Mouse (Mus musculus) CH12.LX (cell line): ENCODE results near the gene Rbms1. TPM values are rescaled to one million over a fixed set of nuclear protein-coding genes. Genes with fewer than 3 reads are reported as not detected.
A peak's percentile ranks its signal among the peaks of the same experiment; 100 is the strongest.

Source experiments
- DNase-seq: peaks from one replicate; pipeline ENCODE4 v3.0.0-alpha.2; 2013; ENCODE audit errors: extremely low read depth
- H3K27ac ChIP-seq: 2 replicates; pipeline ENCODE4 v1.5.1; 2012; ENCODE audit warnings: low read depth, mild to moderate bottlenecking, control low read depth, moderate library complexity; ENCODE audit not compliant: insufficient read depth
- H3K27me3 ChIP-seq: replicated peaks from 2 replicates; pipeline ENCODE3; 2012; ENCODE audit warnings: inconsistent platforms
- H3K36me3 ChIP-seq, 2 experiments: replicated peaks in 1 of 2; 2 replicates each; pipeline versions ENCODE3 to v1.6.1; 2012; ENCODE audit warnings: inconsistent platforms in 1 of 2, low read length in 1 of 2, mild to moderate bottlenecking in 1 of 2, mixed read lengths in 1 of 2, moderate library complexity in 1 of 2; ENCODE audit not compliant: control insufficient read depth in 1 of 2, insufficient read depth in 1 of 2
- H3K4me1 ChIP-seq, 2 experiments: 2 replicates each; pipeline ENCODE4 v1.6.1; 2012; ENCODE audit warnings: inconsistent platforms in 1 of 2, moderate library complexity in 1 of 2; ENCODE audit not compliant: insufficient read depth in 2 of 2, control insufficient read depth in 1 of 2
- H3K4me2 ChIP-seq: 2 replicates; pipeline ENCODE4 v1.6.1; 2012; ENCODE audit warnings: low read depth, mild to moderate bottlenecking, control low read depth; ENCODE audit not compliant: poor library complexity, insufficient read depth, severe bottlenecking
- H3K4me3 ChIP-seq, 3 experiments: fragments of 150-350 bp in 1 of 3; sonication (generic) in 1 of 3; replicated peaks in 1 of 3; 2 replicates each; pipeline versions ENCODE3 to v1.5.1; 2011 to 2012; ENCODE audit warnings: low read depth in 2 of 3, low read length in 2 of 3, mild to moderate bottlenecking in 2 of 3, moderate library complexity in 2 of 3, control low read depth in 1 of 3, improper control_type of control experiment in 1 of 3, inconsistent platforms in 1 of 3, mixed read lengths in 1 of 3; ENCODE audit not compliant: poor library complexity in 1 of 3
- H3K79me2 ChIP-seq: replicated peaks from 2 replicates; pipeline ENCODE4 v1.6.1; 2012; ENCODE audit warnings: mild to moderate bottlenecking, moderate library complexity; ENCODE audit not compliant: control insufficient read depth, poor library complexity, insufficient read depth, severe bottlenecking; ENCODE audit errors: extremely low read depth
- H3K9ac ChIP-seq: 2 replicates; pipeline ENCODE4 v1.6.1; 2012; ENCODE audit warnings: low read depth, mild to moderate bottlenecking, control low read depth, moderate library complexity; ENCODE audit not compliant: insufficient read depth
- H3K9me3 ChIP-seq: replicated peaks from 2 replicates; pipeline ENCODE3; 2012; ENCODE audit warnings: low read length, inconsistent platforms, mixed read lengths
- CHD2 ChIP-seq: IDR thresholded peaks from 2 replicates; pipeline ENCODE4 v1.6.1; 2011; ENCODE audit warnings: low read length, improper control_type of control experiment
- ETS1 ChIP-seq: conservative IDR thresholded peaks from 2 replicates; pipeline ENCODE4 v1.6.1; 2012; ENCODE audit warnings: low read depth, mild to moderate bottlenecking, inconsistent platforms, low read length, improper control_type of control experiment, moderate library complexity
- GABPA ChIP-seq: IDR thresholded peaks from 2 replicates; pipeline ENCODE4 v1.6.1; 2012; ENCODE audit warnings: low read depth, low read length, improper control_type of control experiment, inconsistent platforms; ENCODE audit not compliant: insufficient replicate concordance
- JUND ChIP-seq: conservative IDR thresholded peaks from 2 replicates; pipeline ENCODE4 v1.6.1; 2011; ENCODE audit warnings: low read depth, low read length, improper control_type of control experiment
- KAT2A ChIP-seq: IDR thresholded peaks from 2 replicates; pipeline ENCODE4 v1.6.1; 2012; ENCODE audit warnings: low read length, improper control_type of control experiment, inconsistent platforms; ENCODE audit not compliant: insufficient replicate concordance
- MEF2A ChIP-seq: IDR thresholded peaks from 2 replicates; pipeline ENCODE4 v1.6.1; 2014; ENCODE audit warnings: low read depth, mild to moderate bottlenecking, inconsistent platforms, low read length, improper control_type of control experiment, borderline replicate concordance
- MYC ChIP-seq: IDR thresholded peaks from 2 replicates; pipeline ENCODE4 v1.6.1; 2011; ENCODE audit warnings: low read depth, mild to moderate bottlenecking, improper control_type of control experiment, low read length
- NELFE ChIP-seq: IDR thresholded peaks from 2 replicates; pipeline ENCODE4 v1.6.1; 2011; ENCODE audit warnings: low read depth, low read length, improper control_type of control experiment
- POLR2A ChIP-seq: IDR thresholded peaks from 2 replicates; pipeline ENCODE4 v1.6.1; 2011; ENCODE audit warnings: low read depth, mild to moderate bottlenecking, improper control_type of control experiment, low read length
- POLR2AphosphoS2 ChIP-seq: IDR thresholded peaks from 2 replicates; pipeline ENCODE4 v1.6.1; 2011; ENCODE audit warnings: low read depth, low read length, improper control_type of control experiment
- RAD21 ChIP-seq: IDR thresholded peaks from 2 replicates; pipeline ENCODE4 v1.6.1; 2011; ENCODE audit warnings: low read depth, mild to moderate bottlenecking, low read length, improper control_type of control experiment, moderate library complexity
- RCOR1 ChIP-seq: conservative IDR thresholded peaks from 2 replicates; pipeline ENCODE4 v1.6.1; 2012; ENCODE audit warnings: low read depth, mild to moderate bottlenecking, inconsistent platforms, low read length, improper control_type of control experiment
- TBP ChIP-seq: conservative IDR thresholded peaks from 2 replicates; pipeline ENCODE4 v1.6.1; 2011; ENCODE audit warnings: low read depth, low read length, improper control_type of control experiment
- TCF12 ChIP-seq: IDR thresholded peaks from 2 replicates; pipeline ENCODE4 v1.6.1; 2014; ENCODE audit warnings: low read depth, mild to moderate bottlenecking, inconsistent platforms, low read length, improper control_type of control experiment
- UBTF ChIP-seq: IDR thresholded peaks from 2 replicates; pipeline ENCODE4 v1.6.1; 2012; ENCODE audit warnings: low read depth, mild to moderate bottlenecking, inconsistent platforms, low read length, improper control_type of control experiment, moderate library complexity
- USF2 ChIP-seq: conservative IDR thresholded peaks from 2 replicates; pipeline ENCODE4 v1.6.1; 2011; ENCODE audit warnings: low read depth, low read length, improper control_type of control experiment
- ZC3H11A ChIP-seq: IDR thresholded peaks from 2 replicates; pipeline ENCODE4 v1.6.1; 2012; ENCODE audit warnings: low read depth, mild to moderate bottlenecking, inconsistent platforms, low read length, improper control_type of control experiment
- ZNF384 ChIP-seq: IDR thresholded peaks from 2 replicates; pipeline ENCODE4 v1.6.1; 2012; ENCODE audit warnings: low read depth, low read length, improper control_type of control experiment, inconsistent platforms
- dilution Hi-C: fragments of 300-500 bp; cut with MboI; formaldehyde crosslinking; loops from 2 replicates; pipeline ENCODE4 v1.14.3; 2020; ENCODE audit warnings: low sequenced_read_pairs; ENCODE audit not compliant: extremely low pct_unique_long_range_greater_than_20kb, extremely low pct_ligation_motif_present
- in situ Hi-C: fragments of 300-500 bp; cut with MboI; formaldehyde crosslinking; loops from 3 replicates; pipeline ENCODE4 v1.14.3; 2019; ENCODE audit warnings: low sequenced_read_pairs, low pct_ligation_motif_present, low pct_unique_long_range_greater_than_20kb, mixed read lengths
- polyA plus RNA-seq: library from polyadenylated mRNA; unstranded; fragments of >175 nt; gene quantifications from 2 replicates; pipeline ENCODE4 v1.2.1, GENCODE M21; 2012; ENCODE audit warnings: low read depth; ENCODE audit not compliant: insufficient read length
- total RNA-seq, 2 experiments: library from RNA; depleted of rRNA; stranded (reverse); fragments of 300-350 nt in 1 of 2; fragments of >200 nt in 1 of 2; gene quantifications; 2 replicates each; pipeline ENCODE4 v1.2.3; 2012 to 2014

The Rbms1 gene
- total and polyA plus RNA-seq, 3 experiments, result 10.6 to 33.9 (median 12.6) TPM

DNA sequence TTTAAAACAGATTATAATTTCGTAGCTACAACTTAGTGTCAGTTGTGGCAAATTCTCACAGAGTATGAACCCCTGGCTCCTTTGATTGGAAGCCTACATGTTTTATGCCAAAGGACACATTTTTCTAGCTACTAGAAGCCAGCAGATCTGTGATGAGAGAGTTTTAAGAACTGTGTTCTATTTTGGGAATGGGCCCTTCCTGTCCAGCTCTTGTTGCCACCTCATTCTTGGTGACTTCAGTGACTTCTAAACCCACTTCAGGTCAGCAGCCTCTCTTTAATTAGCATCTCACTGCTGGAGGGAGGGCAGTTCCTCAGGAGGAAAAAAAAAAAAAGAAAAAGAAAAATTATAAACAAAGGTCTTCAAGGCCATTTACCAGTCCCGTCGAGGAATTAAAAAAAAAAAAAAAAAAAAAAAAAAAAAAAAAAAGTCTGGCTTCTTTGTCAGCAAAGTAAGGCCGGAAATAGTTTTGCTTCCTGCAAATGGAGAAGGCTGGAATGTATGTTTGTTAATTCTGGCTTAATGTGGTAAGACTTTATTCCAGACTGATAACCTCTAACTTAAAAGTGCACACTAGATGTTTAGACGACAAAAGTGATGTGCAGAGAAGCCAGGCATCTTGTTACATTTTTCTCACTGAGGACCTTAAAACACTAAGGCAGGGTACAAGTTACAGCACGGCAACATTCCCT, 60.4 kb downstream of the Rbms1 start:
- no peaks in the 10 kb centered on the region for H3K36me3 ChIP-seq
- in situ Hi-C loops, result loop anchor here (25.0 kb wide), 1 partner anchor 560 kb away; no protein-coding TSS in a partner anchor
- dilution Hi-C loops, result no loop called here
- H3K79me2 ChIP-seq, result no peaks in the 10 kb centered on the region
- no peaks in the 10 kb centered on the region for H3K9me3 ChIP-seq
- no peak for DNase-seq
- H3K27ac ChIP-seq, result no peak overlapping the region
- H3K4me1 ChIP-seq, result peaks cover 7 to 25% of the 10 kb centered on the region in 2 experiments; a peak in 3 of 4 replicates
- H3K4me2 ChIP-seq, result no peak overlapping the region
- H3K4me3 ChIP-seq, result no peak overlapping the region
- no peaks in the 10 kb centered on the region for H3K27me3 ChIP-seq
- TF ChIP-seq ZC3H11A (no peak), RAD21 (no peak), UBTF (no peak), RCOR1 (no peak), POLR2AphosphoS2 (no peak), NELFE (no peak), TCF12 (no peak), ETS1 (peak; percentile 24; the same call in 1 of the 2 replicates), USF2 (no peak), MEF2A (peak; percentile 90), ZNF384 (peak; percentile 88), MYC (no peak), GABPA (no peak)
- H3K9ac ChIP-seq, result no peak overlapping the region

DNA sequence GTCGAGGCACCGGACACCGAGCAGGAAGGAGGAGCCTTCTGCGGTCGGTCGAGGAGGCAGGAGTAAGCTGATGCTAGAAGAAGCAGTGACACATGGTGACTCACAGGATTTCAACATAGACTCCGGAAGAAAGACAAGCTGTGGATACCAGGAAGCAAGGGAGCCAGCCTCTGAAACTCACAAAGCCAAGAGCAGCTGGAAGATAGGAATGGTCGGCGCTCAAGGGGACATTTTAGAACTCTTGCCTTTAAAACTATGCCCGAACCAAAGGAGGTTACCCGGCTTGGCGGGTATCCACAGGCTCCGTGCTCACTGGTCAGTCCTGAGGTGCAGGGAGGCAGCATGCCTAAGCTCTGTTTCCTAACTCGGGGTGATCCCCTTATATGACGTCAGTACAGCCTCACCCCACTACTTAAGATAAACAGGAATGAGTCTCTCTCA, 61.5 kb downstream of the Rbms1 start:
- H3K4me2 ChIP-seq, result no peak overlapping the region
- no peaks in the 10 kb centered on the region for H3K27me3 ChIP-seq
- no peak for TF ChIP-seq USF2
- TF ChIP-seq JUND, result no peak
- TF ChIP-seq TBP, result no peak
- no peak for TF ChIP-seq CHD2
- no peak for TF ChIP-seq POLR2AphosphoS2
- no peak for TF ChIP-seq TCF12
- TF ChIP-seq POLR2A, result no peak
- no peak for TF ChIP-seq KAT2A
- no peak overlapping the region for H3K27ac ChIP-seq
- in situ Hi-C loops (loop anchor here (25.0 kb wide), 1 partner anchor 561 kb away; no protein-coding TSS in a partner anchor), dilution Hi-C loops (no loop called here)
- H3K36me3 ChIP-seq, result no peaks in the 10 kb centered on the region
- H3K79me2 ChIP-seq, result no peaks in the 10 kb centered on the region
- DNase-seq, result no peak
- H3K4me1 ChIP-seq, result peaks cover 7 to 25% of the 10 kb centered on the region in 2 experiments; a peak in 3 of 4 replicates
- no peaks in the 10 kb centered on the region for H3K9me3 ChIP-seq
- no peak overlapping the region for H3K9ac ChIP-seq
- no peak overlapping the region for H3K4me3 ChIP-seq
